Mouse (Mus musculus) heart, embryonic 15.5 days (tissue): ENCODE measurements at regions not wholly inside any gene's neighbourhood (a gene's known extent, or its start where the extent isn't known, plus 50 kb on each side); places are given as distances from the start of the nearest gene placed in this dataset.

ENCODE experiments used
- ATAC-seq: fragments of 200-750 bp; cut with Nextera tagmentation; replicated peaks from 2 replicates; pipeline ENCODE4 v1.8.0; 2017; ENCODE audit warnings: low read depth, moderate TSS enrichment; ENCODE audit not compliant: insufficient number of reproducible peaks, insufficient read depth, low FRiP score
- H3K27ac ChIP-seq: fragments of 300-500 bp; sonication (generic); 2 replicates; pipeline ENCODE4 v1.5.1; 2015; ENCODE audit warnings: mild to moderate bottlenecking, inconsistent platforms
- H3K27me3 ChIP-seq: fragments of 300-500 bp; sonication (generic); 2 replicates; pipeline ENCODE4 v1.6.1; 2015; ENCODE audit warnings: inconsistent platforms
- H3K36me3 ChIP-seq: fragments of 300-500 bp; sonication (generic); 2 replicates; pipeline ENCODE4 v1.6.1; 2015; ENCODE audit warnings: mild to moderate bottlenecking, inconsistent platforms
- H3K4me1 ChIP-seq: fragments of 300-500 bp; sonication (generic); replicated peaks from 2 replicates; pipeline ENCODE4 v1.6.1; 2015; ENCODE audit warnings: inconsistent platforms
- H3K4me2 ChIP-seq: fragments of 300-500 bp; sonication (generic); 2 replicates; pipeline ENCODE4 v1.6.1; 2015; ENCODE audit warnings: inconsistent platforms, mild to moderate bottlenecking, moderate library complexity
- H3K4me3 ChIP-seq: fragments of 300-500 bp; sonication (generic); 2 replicates; pipeline ENCODE4 v1.5.1; 2015; ENCODE audit warnings: mild to moderate bottlenecking, inconsistent platforms
- H3K9ac ChIP-seq: fragments of 300-500 bp; sonication (generic); 2 replicates; pipeline ENCODE4 v1.6.1; 2015; ENCODE audit warnings: mild to moderate bottlenecking, inconsistent platforms
- H3K9me3 ChIP-seq: fragments of 300-500 bp; sonication (generic); replicated peaks from 2 replicates; pipeline ENCODE4 v1.6.1; 2016; ENCODE audit warnings: inconsistent platforms
- WGBS: fragments of 180-500 bp; shearing (Covaris S2); methylation state at CpG from one replicate; pipeline ENCODE4 v1.1.7; 2015; ENCODE audit warnings: mixed read lengths; 5-methylcytosine and 5-hydroxymethylcytosine counted together

DNA sequence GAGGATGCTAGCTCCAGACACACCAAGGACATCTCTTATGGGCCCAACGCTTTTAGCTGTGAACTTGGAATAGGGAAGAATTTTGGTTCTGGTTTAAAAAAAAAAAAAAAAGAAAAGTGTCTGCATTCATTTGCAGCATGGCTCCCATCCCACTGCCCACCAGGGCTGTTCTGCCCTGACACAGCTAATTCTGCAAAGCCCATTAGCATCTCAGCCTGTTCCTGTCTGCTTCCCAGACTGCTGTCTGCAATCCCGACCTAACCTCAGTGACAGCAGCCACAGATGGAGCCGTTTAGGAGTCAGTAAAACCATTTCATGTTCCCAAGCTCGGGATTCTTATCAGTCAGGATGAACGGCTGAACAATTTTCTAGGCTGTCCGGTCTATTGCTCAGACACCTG is 537.8 kb downstream of the Grin2a start:
- Histone ChIP-seq H3K4me2 (no peak overlapping the region), H3K4me1 (no peaks in the 10 kb centered on the region), H3K4me3 (no peak overlapping the region), H3K27ac (no peak overlapping the region), H3K9me3 (no peaks in the 10 kb centered on the region), H3K36me3 (no peaks in the 10 kb centered on the region), H3K27me3 (no peaks in the 10 kb centered on the region), H3K9ac (no peak overlapping the region)
- no peak for ATAC-seq
- WGBS = 58% methylated on average over 6 of the region's 6 CpGs

DNA sequence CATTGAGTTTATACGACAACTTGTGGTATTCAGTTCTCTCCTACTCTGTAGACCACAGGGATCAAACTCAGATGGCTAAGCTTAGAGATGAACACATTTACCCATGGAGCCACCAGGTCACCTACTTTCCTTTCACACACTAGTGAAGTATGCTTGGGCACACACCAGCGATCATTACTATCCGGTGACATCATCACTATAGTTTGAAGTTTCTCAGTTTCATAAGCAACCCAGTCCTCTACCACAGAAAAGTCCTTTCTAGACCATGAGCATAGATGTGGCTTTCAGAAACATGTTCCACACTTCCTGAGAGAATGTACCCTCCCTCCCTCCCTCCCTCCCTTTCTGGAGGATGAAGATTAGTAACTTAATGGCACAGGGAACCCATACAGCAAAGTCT is 532.9 kb downstream of the Grin2a start:
- Histone ChIP-seq H3K4me3 (no peak overlapping the region), H3K27me3 (no peaks in the 10 kb centered on the region), H3K4me1 (no peaks in the 10 kb centered on the region), H3K4me2 (no peak overlapping the region), H3K27ac (no peak overlapping the region), H3K9me3 (no peaks in the 10 kb centered on the region), H3K9ac (no peak overlapping the region), H3K36me3 (no peaks in the 10 kb centered on the region)
- no peak for ATAC-seq
- 82% methylated on average over 3 of the region's 3 CpGs for WGBS

DNA sequence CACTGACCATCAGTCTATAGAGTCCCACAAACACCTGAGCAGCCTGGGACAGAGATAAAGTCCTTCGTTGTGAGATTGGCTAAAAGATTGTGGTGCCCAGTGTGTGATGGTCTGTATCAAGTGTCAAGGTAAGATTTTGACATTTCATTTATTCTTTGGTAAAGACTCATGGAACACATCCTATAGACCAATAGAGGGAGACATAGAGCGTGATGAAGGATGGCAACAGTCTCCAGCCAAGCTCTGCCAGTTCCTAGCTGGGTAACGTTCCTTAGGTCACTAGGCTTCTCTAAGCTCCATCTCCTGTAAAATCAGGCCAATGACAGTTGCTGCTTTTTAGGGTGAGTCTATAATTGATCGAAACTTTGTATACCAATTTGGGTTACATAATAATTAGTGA is 526.0 kb downstream of the Grin2a start:
- 55% methylated on average over 4 of the region's 4 CpGs for WGBS
- Histone ChIP-seq H3K36me3 (no peaks in the 10 kb centered on the region), H3K4me1 (no peaks in the 10 kb centered on the region), H3K27me3 (no peaks in the 10 kb centered on the region), H3K27ac (no peak overlapping the region), H3K9ac (no peak overlapping the region), H3K9me3 (no peaks in the 10 kb centered on the region), H3K4me2 (no peak overlapping the region), H3K4me3 (no peak overlapping the region)
- no peak for ATAC-seq

DNA sequence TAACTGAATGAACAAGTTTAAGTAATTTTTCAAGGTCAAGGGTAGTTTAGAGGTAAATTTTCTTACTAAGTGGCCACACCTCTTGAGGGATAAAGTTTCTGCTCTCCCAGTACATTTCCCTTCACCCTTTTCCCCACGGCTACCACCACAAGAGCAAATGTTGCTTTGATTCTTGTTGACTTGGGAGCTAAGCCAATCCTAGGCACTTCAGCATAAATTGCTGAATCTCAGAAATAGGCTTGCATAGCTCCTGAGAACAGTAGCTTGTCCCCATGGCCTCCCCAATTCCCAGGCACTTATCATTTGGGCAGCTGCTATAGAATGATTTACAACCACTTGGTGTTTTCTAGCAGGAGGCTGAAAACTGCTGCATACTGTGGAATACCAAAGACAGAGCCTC is 510.1 kb downstream of the Grin2a start:
- Histone ChIP-seq H3K4me2 (no peak overlapping the region), H3K9ac (no peak overlapping the region), H3K4me1 (no peaks in the 10 kb centered on the region), H3K4me3 (no peak overlapping the region), H3K9me3 (no peaks in the 10 kb centered on the region), H3K27ac (no peak overlapping the region), H3K27me3 (no peaks in the 10 kb centered on the region), H3K36me3 (no peaks in the 10 kb centered on the region)
- no peak for ATAC-seq
- WGBS = 56% methylated on average over 1 of the region's 1 CpGs

DNA sequence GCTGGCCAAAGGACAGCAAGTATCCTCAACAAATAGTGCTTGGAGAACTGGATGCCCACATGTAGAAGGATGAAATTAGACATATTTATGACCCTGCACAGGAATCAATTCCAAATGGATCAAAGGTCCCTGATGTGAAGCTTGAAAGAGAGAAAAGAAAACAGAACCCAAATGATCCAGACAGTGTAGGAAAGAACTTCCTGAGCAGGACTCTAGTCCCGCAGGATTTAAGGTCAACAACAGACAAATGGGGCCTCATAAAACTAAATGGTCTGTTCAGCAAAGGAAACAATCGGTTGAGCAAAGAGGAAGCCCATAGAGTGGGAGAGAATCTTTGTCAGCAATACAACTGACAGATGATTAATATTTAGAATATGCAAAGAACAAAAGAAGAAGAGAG is 497.1 kb downstream of the Grin2a start:
- no peak overlapping the region for H3K9ac ChIP-seq
- H3K27ac ChIP-seq = no peak overlapping the region
- WGBS = 58% methylated on average over 2 of the region's 2 CpGs
- H3K9me3 ChIP-seq = no peaks in the 10 kb centered on the region
- H3K36me3 ChIP-seq = no peaks in the 10 kb centered on the region
- no peak for ATAC-seq
- H3K4me2 ChIP-seq = no peak overlapping the region
- no peak overlapping the region for H3K4me3 ChIP-seq
- H3K27me3 ChIP-seq = no peaks in the 10 kb centered on the region
- 0 out of 2 replicates have a peak, but pooled peaks cover 3% of the 10 kb centered on the region for H3K4me1 ChIP-seq

DNA sequence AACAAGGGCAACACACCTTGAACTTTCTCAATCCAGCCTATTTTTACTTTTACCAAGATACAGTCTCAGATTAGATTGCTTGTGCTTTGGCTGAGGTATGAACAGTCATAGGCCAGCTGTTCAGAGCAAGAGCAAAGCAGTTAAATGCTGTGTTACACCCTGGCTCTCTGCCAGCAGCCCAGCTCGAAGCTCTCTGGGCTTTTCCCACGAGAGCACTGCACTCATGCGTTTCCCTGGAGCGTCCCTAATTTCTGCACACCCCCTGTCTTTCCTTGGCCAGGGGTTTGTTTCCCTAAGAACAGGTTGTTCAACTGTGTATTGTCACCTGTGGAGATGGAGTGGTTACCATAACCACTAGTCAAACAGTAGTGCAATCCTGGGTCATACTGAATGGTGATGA is 493.6 kb downstream of the Grin2a start:
- H3K27ac ChIP-seq = no peak overlapping the region
- no peak overlapping the region for H3K4me2 ChIP-seq
- no peak overlapping the region for H3K9ac ChIP-seq
- H3K27me3 ChIP-seq = no peaks in the 10 kb centered on the region
- H3K9me3 ChIP-seq = no peaks in the 10 kb centered on the region
- H3K36me3 ChIP-seq = no peaks in the 10 kb centered on the region
- no peak for ATAC-seq
- 15% methylated on average over 4 of the region's 4 CpGs for WGBS
- 0 out of 2 replicates have a peak, but pooled peaks cover 3% of the 10 kb centered on the region for H3K4me1 ChIP-seq
- H3K4me3 ChIP-seq = no peak overlapping the region

DNA sequence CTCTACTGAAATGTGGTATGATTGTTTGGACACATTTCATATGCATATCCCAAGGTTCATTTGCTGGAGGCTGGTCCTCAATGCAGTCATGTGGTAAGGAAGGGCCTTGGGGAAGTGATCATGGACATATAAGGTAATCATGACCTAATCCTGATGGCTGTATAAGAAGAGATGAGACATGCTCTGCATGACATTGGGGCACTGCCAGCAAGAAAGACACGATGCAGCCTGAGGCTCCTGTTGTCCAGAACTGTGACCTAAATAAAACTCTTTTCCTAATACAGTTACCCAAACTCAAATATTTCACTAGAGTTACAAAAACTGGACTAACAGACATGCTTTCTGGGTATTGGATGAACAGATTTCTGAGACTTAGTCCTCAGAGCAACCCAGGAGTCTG is 485.7 kb downstream of the Grin2a start:
- no peak for ATAC-seq
- H3K4me2 ChIP-seq = no peak overlapping the region
- 74% methylated on average over 1 of the region's 1 CpGs for WGBS
- H3K9ac ChIP-seq = no peak overlapping the region
- H3K27ac ChIP-seq = no peak overlapping the region
- H3K4me3 ChIP-seq = no peak overlapping the region
- no peaks in the 10 kb centered on the region for H3K9me3 ChIP-seq
- no peaks in the 10 kb centered on the region for H3K27me3 ChIP-seq
- no peaks in the 10 kb centered on the region for H3K4me1 ChIP-seq
- H3K36me3 ChIP-seq = no peaks in the 10 kb centered on the region

DNA sequence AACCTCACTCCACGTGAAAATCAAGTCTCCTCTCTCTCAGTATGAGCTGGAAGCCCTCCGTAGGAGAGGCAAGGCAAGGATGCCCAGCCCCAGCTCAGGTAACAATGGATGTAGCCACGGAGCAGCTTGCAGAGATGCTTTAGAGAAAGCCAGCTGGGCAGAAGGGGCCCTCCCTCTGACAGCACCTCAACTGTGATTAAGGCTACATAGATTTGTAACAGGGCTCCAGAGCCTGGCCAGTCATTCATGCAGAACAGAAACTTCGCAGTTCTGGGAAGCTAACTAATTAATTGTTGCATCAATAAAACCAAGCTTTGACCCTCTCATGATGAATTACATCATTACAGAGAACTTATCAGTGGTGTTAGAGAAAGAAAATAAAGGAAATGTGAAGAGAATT is 480.8 kb downstream of the Grin2a start:
- WGBS = 51% methylated on average over 4 of the region's 4 CpGs
- Histone ChIP-seq H3K27ac (no peak overlapping the region), H3K9ac (no peak overlapping the region), H3K36me3 (no peaks in the 10 kb centered on the region), H3K9me3 (no peaks in the 10 kb centered on the region), H3K4me1 (no peaks in the 10 kb centered on the region), H3K27me3 (no peaks in the 10 kb centered on the region), H3K4me3 (no peak overlapping the region), H3K4me2 (no peak overlapping the region)
- no peak for ATAC-seq
